Mouse (Mus musculus): ENCODE results near the gene Olfr59.

DNA sequence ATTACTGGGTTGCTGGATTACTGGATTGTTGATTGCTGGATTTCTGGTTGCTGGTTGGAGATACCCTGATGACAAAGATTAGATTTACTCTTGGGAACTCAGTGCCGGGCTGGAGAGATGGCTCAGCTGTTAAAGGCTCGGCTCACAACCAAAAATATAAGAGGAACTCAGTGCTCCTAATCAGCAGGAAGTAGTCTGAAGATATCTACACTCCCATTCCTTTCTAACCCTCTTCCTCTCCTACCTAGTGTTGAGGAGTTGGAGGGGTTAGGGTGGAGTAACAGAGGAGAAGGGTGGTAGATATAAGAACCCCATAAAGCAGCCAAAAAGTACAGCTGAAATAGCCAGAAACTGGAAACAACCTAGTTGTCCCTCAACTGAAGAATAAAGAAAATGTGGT lies 42.5 kb downstream of the Olfr59 start:
- no peak for TF ChIP-seq HCFC1 (IDR thresholded peaks at IDR 0.05; ENCODE audit: borderline replicate concordance, insufficient read depth, low read length)
- TF ChIP-seq ZC3H11A (IDR thresholded peaks at IDR 0.05; ENCODE audit: borderline replicate concordance, low read depth, low read length), result no peak
- TF ChIP-seq ZNF384 (IDR thresholded peaks at IDR 0.05; ENCODE audit: low read depth, low read length), result no peak
- no peak for TF ChIP-seq MAFK (IDR thresholded peaks at IDR 0.05; ENCODE audit: insufficient read depth, low read depth, low read length)
- no peak for TF ChIP-seq CHD2 (IDR thresholded peaks at IDR 0.05; ENCODE audit: low read depth, low read length)

All from ES-E14 (cell line).